Comparison of ENCODE assay signal across 7 mouse cellular contexts in genomic region chr7:30729396-30730063, GRCm38 (mm10). TPM values are rescaled to one million over a fixed set of nuclear protein-coding genes. Genes with fewer than 3 reads are reported as not detected.
DNase-seq lines count a peak whose midpoint lies in the region; ATAC-seq lines count a peak whose summit lies in the region.

Gene Tmem147, minus strand, starts transcription at chr7:30729540.

- peaks cover 21% of the 10 kb centered on the region; the same call in 1 of the 2 replicates for H3K4me1 ChIP-seq in intestine, embryonic 15.5 days (replicated peaks)
- peaks cover 30% of the 10 kb centered on the region for H3K4me1 ChIP-seq in midbrain, embryonic 10.5 days

- WGBS in intestine, embryonic 15.5 days: under 1% methylated on average over 60 of the region's 60 CpGs
- under 1% methylated on average over 60 of the region's 60 CpGs for WGBS in midbrain, embryonic 10.5 days

- peak; percentile 98 for ATAC-seq in intestine, embryonic 15.5 days

- H3K36me3 ChIP-seq in intestine, embryonic 15.5 days: peaks cover 10% of the 10 kb centered on the region
- H3K36me3 ChIP-seq in midbrain, embryonic 10.5 days: peaks cover 48% of the 10 kb centered on the region

- intact Hi-C loops in gastrocnemius, postnatal 36 days (cut with DNase I): loop anchor here (5.0 to 10.0 kb wide), 2 partner anchors 82 to 195 kb away; partner anchors contain the start of gene Arhgap33
- intact Hi-C loops in left cerebral cortex, postnatal 25 days (cut with DNase I): loop anchor here (2.0 kb wide), 3 partner anchors 65 to 141 kb away; partner anchors contain the start of genes Haus5 and Kmt2b

- peak within 1 kb of the TSS; percentile 74 for H3K4me2 ChIP-seq in intestine, embryonic 15.5 days (replicated peaks)

- H3K9me3 ChIP-seq in intestine, embryonic 15.5 days: no peaks in the 10 kb centered on the region
- H3K9me3 ChIP-seq in midbrain, embryonic 10.5 days (replicated peaks): no peaks in the 10 kb centered on the region

- DNase-seq in adrenal gland, adult 2 months: peak; percentile 98
- DNase-seq in embryo, embryonic 11.5 days (ENCODE audit: low read depth, low spot score): peak; percentile 92
- DNase-seq in gastrocnemius, postnatal 36 days: peak; percentile 90 to 92
- peak; percentile 97 to 98 for DNase-seq in left cerebral cortex, postnatal 25 days (ENCODE audit: low spot score in 2 of 2)
- DNase-seq in midbrain, embryonic 10.5 days (ENCODE audit: low spot score): peak; percentile 94
- DNase-seq in right cerebral cortex, postnatal 4 days: peak; percentile 95

- H3K4me3 ChIP-seq in intestine, embryonic 15.5 days (replicated peaks): peak within 1 kb of the TSS; percentile 66
- H3K4me3 ChIP-seq in midbrain, embryonic 10.5 days: peak within 1 kb of the TSS; percentile 86

- H3K27ac ChIP-seq in intestine, embryonic 15.5 days: peak within 1 kb of the TSS; percentile 85
- peak within 1 kb of the TSS; percentile 91 for H3K27ac ChIP-seq in midbrain, embryonic 10.5 days (replicated peaks)

- no peaks in the 10 kb centered on the region for H3K27me3 ChIP-seq in intestine, embryonic 15.5 days (replicated peaks)
- H3K27me3 ChIP-seq in midbrain, embryonic 10.5 days (ENCODE audit: low read depth, poor library complexity, severe bottlenecking): no peaks in the 10 kb centered on the region

- H3K9ac ChIP-seq in intestine, embryonic 15.5 days: peak within 1 kb of the TSS; percentile 90

RNA-seq across cellular contexts. Expression of gene Tmem147, which starts in this region (rescaled TPM):
- total RNA-seq in adrenal gland, adult 2 months (2021): 100 to 1,000 TPM; 193 to 234 TPM
- polyA plus RNA-seq in adrenal gland, adult 2 months (2012; rRNA removed): 333 and 341 TPM in 2 replicates
- total RNA-seq in gastrocnemius, postnatal 36 days (2021): 100 to 1,000 TPM; 251 to 273 TPM
- 220 and 257 TPM in 2 replicates for polyA plus RNA-seq in intestine, embryonic 15.5 days (2015; fragmentation: Nextera tagmentation; extraction: Ambion mirVana)
- 100 to 1,000 TPM; 119 to 130 TPM for total RNA-seq in left cerebral cortex, postnatal 25 days (2021)
- 155 and 164 TPM in 2 replicates for polyA plus RNA-seq in midbrain, embryonic 10.5 days (2016; fragmentation: Nextera tagmentation; extraction: Ambion mirVana)

Comparison
In these comparisons a context has a peak if more than half of its experiments do, and no peak if none do; other contexts are left out.
1. Peak in every context shown above with its lines: DNase-seq, ATAC-seq, H3K4me3 ChIP-seq and H3K27ac ChIP-seq.